Mouse (Mus musculus): ENCODE data around the gene D7Ertd443e. TPM values are rescaled to one million over a fixed set of nuclear protein-coding genes. Genes with fewer than 3 reads are reported as not detected.

D7Ertd443e gene
- 0.04 TPM in 1 of 2 replicates, not detected in the other for polyA plus RNA-seq (2015; fragmentation: Nextera tagmentation; extraction: Ambion mirVana)

GRCm38 (mm10) chr7:134385561-134385960 is at the start of gene D7Ertd443e:
Gene D7Ertd443e, minus strand, starts transcription at chr7:134385661.
- Histone ChIP-seq H3K4me2 (ENCODE audit: low read depth, low read length) (no peak within 1 kb of the TSS), H3K4me1 (ENCODE audit: control insufficient read depth, low read depth, low read length) (no peaks in the 10 kb centered on the region), H3K9me3 (replicated peaks; ENCODE audit: control insufficient read depth, low read length) (no peaks in the 10 kb centered on the region), H3K27me3 (ENCODE audit: control insufficient read depth, insufficient read depth, low read depth, low read length) (no peaks in the 10 kb centered on the region), H3K9ac (ENCODE audit: low read depth, low read length) (no peak within 1 kb of the TSS), H3K4me3 (ENCODE audit: low read depth, low read length) (no peak within 1 kb of the TSS), H3K27ac (ENCODE audit: low read length) (no peak within 1 kb of the TSS), H3K36me3 (ENCODE audit: control insufficient read depth, insufficient read depth) (no peaks in the 10 kb centered on the region)
- ATAC-seq (ENCODE audit: low read depth), result no peak
- WGBS (ENCODE audit: insufficient replicate concordance), result 62% methylated on average over 5 of the region's 5 CpGs

DNA sequence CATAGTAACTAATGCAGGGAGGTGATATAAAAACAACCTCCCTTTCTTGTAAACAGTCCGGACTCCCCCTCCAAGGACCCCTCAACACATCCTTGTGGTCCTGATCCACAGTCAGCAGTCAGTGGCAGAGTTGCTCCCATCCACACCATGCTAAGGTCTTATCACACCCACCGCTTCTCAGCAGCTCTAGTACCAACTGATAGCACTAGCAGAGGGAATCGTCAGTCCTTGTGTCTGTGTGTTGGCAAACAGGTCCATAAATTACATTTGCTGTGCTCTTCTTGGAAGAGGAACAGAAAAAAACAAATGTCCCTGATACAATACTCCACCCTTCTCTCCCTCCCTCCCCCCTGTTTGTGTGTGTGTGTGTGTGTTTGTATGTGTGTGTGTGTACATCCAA is 46.2 kb upstream of the D7Ertd443e start:
- 57% methylated on average over 3 of the region's 3 CpGs for WGBS (ENCODE audit: insufficient replicate concordance)
- no peak overlapping the region for H3K27ac ChIP-seq (ENCODE audit: low read length)
- H3K4me1 ChIP-seq (ENCODE audit: control insufficient read depth, low read depth, low read length), result no peaks in the 10 kb centered on the region
- no peak overlapping the region for H3K4me2 ChIP-seq (ENCODE audit: low read depth, low read length)
- H3K36me3 ChIP-seq (ENCODE audit: control insufficient read depth, insufficient read depth), result no peaks in the 10 kb centered on the region
- H3K4me3 ChIP-seq (ENCODE audit: low read depth, low read length), result no peak overlapping the region
- no peaks in the 10 kb centered on the region for H3K27me3 ChIP-seq (ENCODE audit: control insufficient read depth, insufficient read depth, low read depth, low read length)
- no peaks in the 10 kb centered on the region for H3K9me3 ChIP-seq (replicated peaks; ENCODE audit: control insufficient read depth, low read length)
- no peak for ATAC-seq (ENCODE audit: low read depth)
- H3K9ac ChIP-seq (ENCODE audit: low read depth, low read length), result no peak overlapping the region

GRCm38 (mm10) chr7:134428676-134429075 is 43.2 kb upstream of the D7Ertd443e start:
- no peak overlapping the region for H3K9ac ChIP-seq (ENCODE audit: low read depth, low read length)
- no peaks in the 10 kb centered on the region for H3K36me3 ChIP-seq (ENCODE audit: control insufficient read depth, insufficient read depth)
- H3K27me3 ChIP-seq (ENCODE audit: control insufficient read depth, insufficient read depth, low read depth, low read length), result no peaks in the 10 kb centered on the region
- H3K4me1 ChIP-seq (ENCODE audit: control insufficient read depth, low read depth, low read length), result no peaks in the 10 kb centered on the region
- no peak overlapping the region for H3K27ac ChIP-seq (ENCODE audit: low read length)
- WGBS (ENCODE audit: insufficient replicate concordance), result 69% methylated on average over 2 of the region's 2 CpGs
- H3K4me2 ChIP-seq (ENCODE audit: low read depth, low read length), result no peak overlapping the region
- ATAC-seq (ENCODE audit: low read depth), result no peak
- H3K4me3 ChIP-seq (ENCODE audit: low read depth, low read length), result no peak overlapping the region
- no peaks in the 10 kb centered on the region for H3K9me3 ChIP-seq (replicated peaks; ENCODE audit: control insufficient read depth, low read length)

- ATAC-seq (ENCODE audit: low read depth), result no peak
- Histone ChIP-seq H3K4me1 (ENCODE audit: control insufficient read depth, low read depth, low read length) (no peaks in the 10 kb centered on the region), H3K9ac (ENCODE audit: low read depth, low read length) (no peak overlapping the region), H3K27ac (ENCODE audit: low read length) (no peak overlapping the region), H3K9me3 (replicated peaks; ENCODE audit: control insufficient read depth, low read length) (no peaks in the 10 kb centered on the region), H3K4me2 (ENCODE audit: low read depth, low read length) (no peak overlapping the region), H3K4me3 (ENCODE audit: low read depth, low read length) (no peak overlapping the region), H3K27me3 (ENCODE audit: control insufficient read depth, insufficient read depth, low read depth, low read length) (no peaks in the 10 kb centered on the region), H3K36me3 (ENCODE audit: control insufficient read depth, insufficient read depth) (no peaks in the 10 kb centered on the region)
- 79% methylated on average over 9 of the region's 9 CpGs for WGBS (ENCODE audit: insufficient replicate concordance)
Measured at GRCm38 (mm10) chr7:134415014-134415413, 29.6 kb upstream of the D7Ertd443e start.

GRCm38 (mm10) chr7:134414005-134414690 is 28.7 kb upstream of the D7Ertd443e start:
- ATAC-seq (ENCODE audit: low read depth), result no peak
- H3K9ac ChIP-seq (ENCODE audit: low read depth, low read length), result no peak overlapping the region
- H3K36me3 ChIP-seq (ENCODE audit: control insufficient read depth, insufficient read depth), result no peaks in the 10 kb centered on the region
- no peak overlapping the region for H3K27ac ChIP-seq (ENCODE audit: low read length)
- H3K4me1 ChIP-seq (ENCODE audit: control insufficient read depth, low read depth, low read length), result no peaks in the 10 kb centered on the region
- no peaks in the 10 kb centered on the region for H3K9me3 ChIP-seq (replicated peaks; ENCODE audit: control insufficient read depth, low read length)
- H3K4me2 ChIP-seq (ENCODE audit: low read depth, low read length), result no peak overlapping the region
- WGBS (ENCODE audit: insufficient replicate concordance), result 28% methylated on average over 14 of the region's 14 CpGs
- H3K27me3 ChIP-seq (ENCODE audit: control insufficient read depth, insufficient read depth, low read depth, low read length), result no peaks in the 10 kb centered on the region
- H3K4me3 ChIP-seq (ENCODE audit: low read depth, low read length), result no peak overlapping the region

DNA sequence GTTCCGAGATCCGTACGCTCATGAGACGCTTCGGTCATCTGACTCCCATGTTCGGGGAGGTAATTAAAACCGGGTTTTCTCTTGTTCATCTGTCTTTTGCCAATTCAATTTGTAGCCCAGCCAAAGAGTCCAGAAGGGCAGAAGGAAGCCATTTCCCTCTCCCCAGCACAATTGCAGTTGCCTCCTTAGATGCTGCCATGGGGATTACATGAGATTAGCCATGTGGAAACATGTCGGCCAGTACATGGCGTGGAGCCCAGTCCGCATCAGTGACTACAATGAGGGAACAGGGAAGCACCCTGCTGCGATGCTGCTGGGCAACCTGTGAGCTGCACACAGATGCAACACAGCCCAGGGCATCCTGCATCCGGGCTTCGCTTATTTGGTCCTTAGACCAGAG is 23.2 kb upstream of the D7Ertd443e start:
- H3K4me2 ChIP-seq (ENCODE audit: low read depth, low read length), result no peak overlapping the region
- H3K27ac ChIP-seq (ENCODE audit: low read length), result no peak overlapping the region
- no peaks in the 10 kb centered on the region for H3K4me1 ChIP-seq (ENCODE audit: control insufficient read depth, low read depth, low read length)
- 73% methylated on average over 13 of the region's 13 CpGs for WGBS (ENCODE audit: insufficient replicate concordance)
- no peak overlapping the region for H3K9ac ChIP-seq (ENCODE audit: low read depth, low read length)
- no peak for ATAC-seq (ENCODE audit: low read depth)
- H3K27me3 ChIP-seq (ENCODE audit: control insufficient read depth, insufficient read depth, low read depth, low read length), result no peaks in the 10 kb centered on the region
- no peaks in the 10 kb centered on the region for H3K9me3 ChIP-seq (replicated peaks; ENCODE audit: control insufficient read depth, low read length)
- no peak overlapping the region for H3K4me3 ChIP-seq (ENCODE audit: low read depth, low read length)
- no peaks in the 10 kb centered on the region for H3K36me3 ChIP-seq (ENCODE audit: control insufficient read depth, insufficient read depth)

- no peak for ATAC-seq (ENCODE audit: low read depth)
- Histone ChIP-seq H3K4me2 (ENCODE audit: low read depth, low read length) (no peak overlapping the region), H3K9me3 (replicated peaks; ENCODE audit: control insufficient read depth, low read length) (no peaks in the 10 kb centered on the region), H3K4me1 (ENCODE audit: control insufficient read depth, low read depth, low read length) (no peaks in the 10 kb centered on the region), H3K4me3 (ENCODE audit: low read depth, low read length) (no peak overlapping the region), H3K27ac (ENCODE audit: low read length) (no peak overlapping the region), H3K36me3 (ENCODE audit: control insufficient read depth, insufficient read depth) (no peaks in the 10 kb centered on the region), H3K27me3 (ENCODE audit: control insufficient read depth, insufficient read depth, low read depth, low read length) (no peaks in the 10 kb centered on the region), H3K9ac (ENCODE audit: low read depth, low read length) (no peak overlapping the region)
- WGBS (ENCODE audit: insufficient replicate concordance), result 51% methylated on average over 2 of the region's 2 CpGs
Measured at GRCm38 (mm10) chr7:134400746-134401145, 15.3 kb upstream of the D7Ertd443e start.

- ATAC-seq (ENCODE audit: low read depth), result no peak
- Histone ChIP-seq H3K4me3 (ENCODE audit: low read depth, low read length) (no peak overlapping the region), H3K27ac (ENCODE audit: low read length) (no peak overlapping the region), H3K9ac (ENCODE audit: low read depth, low read length) (no peak overlapping the region), H3K9me3 (replicated peaks; ENCODE audit: control insufficient read depth, low read length) (no peaks in the 10 kb centered on the region), H3K36me3 (ENCODE audit: control insufficient read depth, insufficient read depth) (no peaks in the 10 kb centered on the region), H3K4me2 (ENCODE audit: low read depth, low read length) (no peak overlapping the region), H3K27me3 (ENCODE audit: control insufficient read depth, insufficient read depth, low read depth, low read length) (no peaks in the 10 kb centered on the region), H3K4me1 (ENCODE audit: control insufficient read depth, low read depth, low read length) (no peaks in the 10 kb centered on the region)
- 65% methylated on average over 8 of the region's 8 CpGs for WGBS (ENCODE audit: insufficient replicate concordance)
Measured at GRCm38 (mm10) chr7:134396769-134397168, 11.3 kb upstream of the D7Ertd443e start.

DNA sequence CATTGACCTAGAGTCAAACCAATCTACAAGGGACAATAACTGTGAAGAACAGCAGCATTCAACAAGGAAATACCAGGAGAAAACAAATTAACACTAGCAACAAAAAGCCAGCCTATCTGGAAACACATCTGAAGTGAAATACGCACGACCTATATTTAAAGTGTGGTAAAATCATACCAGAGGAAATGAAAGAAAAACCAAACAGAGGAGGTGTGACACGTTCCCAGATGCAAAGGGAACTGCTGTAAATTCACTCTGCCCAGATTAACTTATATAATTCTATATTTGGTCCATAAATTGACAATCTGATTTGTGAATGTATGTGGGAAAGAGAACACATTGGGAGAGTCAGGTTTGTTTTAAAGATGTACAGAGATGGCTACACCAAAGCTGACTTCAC is 2.7 kb downstream of the D7Ertd443e start:
- Histone ChIP-seq H3K4me3 (ENCODE audit: low read depth, low read length) (no peak overlapping the region), H3K4me2 (ENCODE audit: low read depth, low read length) (no peak overlapping the region), H3K27me3 (ENCODE audit: control insufficient read depth, insufficient read depth, low read depth, low read length) (no peaks in the 10 kb centered on the region), H3K27ac (ENCODE audit: low read length) (no peak overlapping the region), H3K9me3 (replicated peaks; ENCODE audit: control insufficient read depth, low read length) (no peaks in the 10 kb centered on the region), H3K4me1 (ENCODE audit: control insufficient read depth, low read depth, low read length) (no peaks in the 10 kb centered on the region), H3K36me3 (ENCODE audit: control insufficient read depth, insufficient read depth) (no peaks in the 10 kb centered on the region), H3K9ac (ENCODE audit: low read depth, low read length) (no peak overlapping the region)
- 50% methylated on average over 3 of the region's 3 CpGs for WGBS (ENCODE audit: insufficient replicate concordance)
- no peak for ATAC-seq (ENCODE audit: low read depth)
